Mouse (Mus musculus) lung, adult 2 months (tissue): ENCODE results near the gene Aifm2.
A peak's percentile ranks its signal among the peaks of the same experiment; 100 is the strongest.

ENCODE experiments used
- CTCF ChIP-seq: fragments of 200-500 bp; IDR thresholded peaks from 2 replicates; pipeline ENCODE4 v1.5.1; 2011; ENCODE audit warnings: mild to moderate bottlenecking, low read length, control low read depth; ENCODE audit not compliant: insufficient read depth
- POLR2A ChIP-seq: fragments of 200-500 bp; IDR thresholded peaks from 2 replicates; pipeline ENCODE4 v1.6.1; 2011; ENCODE audit warnings: low read depth, mild to moderate bottlenecking, control low read depth, low read length, borderline replicate concordance; ENCODE audit errors: extremely low read depth

GRCm38 (mm10) chr10:61783621-61784251, 68.7 kb downstream of the Aifm2 start, which contains the start of gene H2afy2:
- TF ChIP-seq CTCF: 0 out of 2 replicates have a peak, but pooled peaks have one; percentile 8
- TF ChIP-seq POLR2A: no peak
